Mouse (Mus musculus): Measurements from ENCODE around the gene Gm17651.

DNA sequence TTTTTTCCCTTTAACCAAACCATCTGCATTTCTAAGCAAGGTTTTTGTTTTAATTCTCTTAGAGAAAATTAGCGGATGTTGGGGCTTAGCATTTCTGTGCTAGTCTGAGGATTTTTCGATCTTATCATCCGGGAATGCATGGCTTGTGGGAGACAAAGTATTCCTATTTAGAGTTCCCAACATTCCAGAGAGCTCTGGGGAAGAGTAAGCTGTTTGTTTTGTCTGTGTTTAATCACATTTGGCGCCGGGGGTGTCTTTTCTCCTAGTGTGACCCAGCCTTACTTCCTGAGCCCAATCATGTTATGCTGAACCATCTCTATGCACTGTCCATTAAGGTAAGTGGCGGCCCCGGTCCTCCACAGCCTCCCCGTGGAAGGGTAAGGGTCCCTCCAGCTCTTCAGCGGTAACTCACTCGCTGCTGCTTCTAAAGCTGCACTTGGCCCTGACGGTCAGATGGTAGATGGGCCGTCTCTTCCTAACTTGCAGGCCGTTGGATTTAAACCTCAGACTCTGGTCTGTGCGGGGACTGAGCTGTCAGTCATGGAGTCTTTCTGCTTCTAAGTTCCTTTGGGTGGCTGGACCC, 7.3 kb downstream of the Gm17651 start:
- TF ChIP-seq POLR2A (IDR thresholded peaks at IDR 0.05; ENCODE audit: borderline replicate concordance, low read depth, low read length) (no peak), CTCF (IDR thresholded peaks at IDR 0.05; ENCODE audit: low read depth, low read length) (no peak)

Measured in bone marrow macrophage, adult 2 months (primary cell).